Mouse (Mus musculus): ENCODE data around the gene Ly6c2. TPM values are rescaled to one million over a fixed set of nuclear protein-coding genes. Genes with fewer than 3 reads are reported as not detected.
"Not testable (repeated sequence)": the region's sequence is repeated elsewhere in the genome, so short reads cannot be mapped to it uniquely, and the experiment has no call there.

The Ly6c2 gene
- polyA plus RNA-seq (2015; fragmentation: Nextera tagmentation; extraction: Ambion mirVana) = 0.72 and 1.8 TPM in 2 replicates

- H3K4me2 ChIP-seq; H3K27ac ChIP-seq (replicated peaks); H3K4me1 ChIP-seq; H3K27me3 ChIP-seq (replicated peaks); H3K9ac ChIP-seq (replicated peaks); ATAC-seq (ENCODE audit: low FRiP score); H3K36me3 ChIP-seq; H3K4me3 ChIP-seq (replicated peaks); H3K9me3 ChIP-seq (replicated peaks): not testable (repeated sequence)
- 75% methylated on average over 1 of the region's 1 CpGs for WGBS
Observed at GRCm38 (mm10) chr15:75111861-75112630, at the start of gene Ly6c2. Gene Ly6c2 (minus strand): TSS chr15:75111970.

GRCm38 (mm10) chr15:75157646-75158045, 45.9 kb upstream of the Ly6c2 start:
- 63% methylated on average over 1 of the region's 1 CpGs for WGBS
- H3K36me3 ChIP-seq = no peaks in the 10 kb centered on the region
- H3K27me3 ChIP-seq (replicated peaks) = no peaks in the 10 kb centered on the region
- H3K4me1 ChIP-seq = no peaks in the 10 kb centered on the region
- no peak for ATAC-seq (ENCODE audit: low FRiP score)
- H3K4me2 ChIP-seq = no peak overlapping the region
- H3K9ac ChIP-seq (replicated peaks) = no peak overlapping the region
- H3K4me3 ChIP-seq (replicated peaks) = no peak overlapping the region
- no peak overlapping the region for H3K27ac ChIP-seq (replicated peaks)
- no peaks in the 10 kb centered on the region for H3K9me3 ChIP-seq (replicated peaks)

DNA sequence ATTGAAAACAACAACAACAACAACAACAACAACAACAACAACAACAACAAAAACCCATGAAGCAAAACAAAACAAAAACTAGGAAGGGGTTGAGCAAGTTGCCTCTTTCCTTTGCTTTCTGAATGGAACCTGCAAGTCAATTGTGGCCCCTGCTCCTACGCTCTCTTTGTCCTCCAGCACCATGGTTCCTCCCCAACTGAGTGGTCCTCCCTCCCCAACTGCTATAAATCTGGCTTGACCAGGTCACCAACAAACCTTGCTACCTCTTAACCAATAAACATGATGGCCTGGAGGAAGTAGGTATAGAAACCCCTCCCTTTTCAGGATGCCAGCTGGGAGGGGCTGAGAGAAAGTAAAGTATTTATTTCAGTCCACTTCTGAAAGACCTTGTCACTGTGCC, 43.2 kb upstream of the Ly6c2 start, which contains the start of gene Ly6g:
Gene Ly6g (plus strand): TSS at position 301 of the 400 bp plus-strand sequence.
- no peak within 1 kb of the TSS for H3K27ac ChIP-seq (replicated peaks)
- 88% methylated on average over 1 of the region's 1 CpGs for WGBS
- no peak for ATAC-seq (ENCODE audit: low FRiP score)
- H3K36me3 ChIP-seq = no peaks in the 10 kb centered on the region
- no peaks in the 10 kb centered on the region for H3K9me3 ChIP-seq (replicated peaks)
- H3K27me3 ChIP-seq (replicated peaks) = no peaks in the 10 kb centered on the region
- no peaks in the 10 kb centered on the region for H3K4me1 ChIP-seq
- H3K9ac ChIP-seq (replicated peaks) = no peak within 1 kb of the TSS
- H3K4me3 ChIP-seq (replicated peaks) = no peak within 1 kb of the TSS
- no peak within 1 kb of the TSS for H3K4me2 ChIP-seq

DNA sequence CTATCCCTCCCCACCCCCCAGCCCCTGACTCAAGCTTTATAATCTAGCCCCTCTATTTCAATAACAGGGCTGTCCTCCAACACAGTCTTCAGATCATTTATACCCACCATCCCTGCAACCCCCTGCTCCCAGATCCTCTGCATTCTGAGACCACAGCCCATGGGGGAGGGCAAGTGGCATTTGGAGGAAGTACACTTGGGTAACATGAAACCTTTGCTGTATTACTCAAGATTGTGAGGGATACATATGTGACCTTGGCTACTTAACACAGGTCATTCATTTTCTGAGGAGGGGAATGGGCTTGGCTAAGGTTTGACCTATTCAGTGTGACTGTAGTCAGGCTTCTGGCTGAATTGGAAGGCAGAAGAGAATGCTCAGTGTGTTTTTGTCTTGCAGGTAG, 41.3 kb upstream of the Ly6c2 start:
- Histone ChIP-seq H3K9ac (replicated peaks) (no peak overlapping the region), H3K4me1 (no peaks in the 10 kb centered on the region), H3K27ac (replicated peaks) (no peak overlapping the region), H3K27me3 (replicated peaks) (no peaks in the 10 kb centered on the region), H3K4me3 (replicated peaks) (no peak overlapping the region), H3K4me2 (no peak overlapping the region), H3K9me3 (replicated peaks) (no peaks in the 10 kb centered on the region), H3K36me3 (no peaks in the 10 kb centered on the region)
- ATAC-seq (ENCODE audit: low FRiP score) = no peak

- Histone ChIP-seq H3K36me3 (no peaks in the 10 kb centered on the region), H3K9ac (replicated peaks) (no peak overlapping the region), H3K4me1 (no peaks in the 10 kb centered on the region), H3K27ac (replicated peaks) (no peak overlapping the region), H3K9me3 (replicated peaks) (no peaks in the 10 kb centered on the region), H3K4me3 (replicated peaks) (no peak overlapping the region), H3K27me3 (replicated peaks) (no peaks in the 10 kb centered on the region), H3K4me2 (no peak overlapping the region)
- WGBS = 72% methylated on average over 3 of the region's 3 CpGs
- ATAC-seq (ENCODE audit: low FRiP score) = no peak
Observed at GRCm38 (mm10) chr15:75143735-75144134, 32.0 kb upstream of the Ly6c2 start.

DNA sequence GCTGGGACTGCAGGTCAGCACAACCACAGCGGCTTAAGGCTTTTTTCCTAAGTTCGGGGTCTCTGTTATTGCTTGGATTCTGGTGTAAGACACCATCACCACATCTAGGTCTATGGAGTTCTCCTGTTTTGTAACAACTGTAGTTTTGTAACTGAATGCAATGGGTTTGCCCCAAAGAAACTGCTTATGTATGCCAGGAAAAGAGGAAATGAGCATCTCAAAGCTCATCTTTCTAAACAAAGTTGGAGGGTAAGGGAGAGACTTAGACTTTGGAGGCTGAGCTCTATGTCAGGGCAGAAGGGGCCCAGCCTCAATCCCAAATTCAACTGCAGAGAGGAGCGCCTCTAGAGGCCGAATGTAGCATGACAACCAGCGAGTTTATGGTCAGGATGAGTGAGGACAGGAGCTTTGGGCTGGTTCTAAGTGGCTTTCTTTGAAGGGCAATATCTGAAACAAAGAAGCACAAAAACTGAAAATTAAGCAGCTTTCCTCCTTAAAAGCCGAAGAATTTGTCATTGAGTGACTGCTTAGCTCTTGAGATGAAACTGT, 30.1 kb upstream of the Ly6c2 start:
- not testable (repeated sequence) for H3K4me3 ChIP-seq (replicated peaks); H3K4me2 ChIP-seq; ATAC-seq (ENCODE audit: low FRiP score); H3K27me3 ChIP-seq (replicated peaks); H3K27ac ChIP-seq (replicated peaks); H3K4me1 ChIP-seq; H3K36me3 ChIP-seq; H3K9ac ChIP-seq (replicated peaks); H3K9me3 ChIP-seq (replicated peaks)
- 50% methylated on average over 6 of the region's 6 CpGs for WGBS

DNA sequence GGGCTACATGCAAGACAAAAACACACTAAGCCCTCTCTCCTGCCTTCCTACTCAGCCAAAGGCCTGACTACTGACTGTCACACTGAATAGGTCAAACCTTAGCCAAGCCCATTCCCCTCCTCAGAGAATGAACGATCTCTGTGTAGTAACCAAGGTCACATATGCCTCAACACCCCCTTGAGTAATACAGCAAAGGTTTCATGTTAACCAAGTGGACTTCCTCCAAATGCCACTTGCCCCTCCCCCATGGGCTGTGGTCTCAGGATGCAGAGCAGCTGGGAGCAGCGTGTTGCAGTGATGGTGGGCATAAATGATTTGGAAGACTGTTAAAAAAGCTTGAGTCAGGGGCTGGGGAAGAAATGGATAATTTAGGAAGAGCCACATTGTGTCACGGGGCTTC, 26.0 kb upstream of the Ly6c2 start:
- WGBS = 69% methylated on average over 3 of the region's 3 CpGs
- H3K4me3 ChIP-seq (replicated peaks); H3K4me2 ChIP-seq: not testable (repeated sequence)

DNA sequence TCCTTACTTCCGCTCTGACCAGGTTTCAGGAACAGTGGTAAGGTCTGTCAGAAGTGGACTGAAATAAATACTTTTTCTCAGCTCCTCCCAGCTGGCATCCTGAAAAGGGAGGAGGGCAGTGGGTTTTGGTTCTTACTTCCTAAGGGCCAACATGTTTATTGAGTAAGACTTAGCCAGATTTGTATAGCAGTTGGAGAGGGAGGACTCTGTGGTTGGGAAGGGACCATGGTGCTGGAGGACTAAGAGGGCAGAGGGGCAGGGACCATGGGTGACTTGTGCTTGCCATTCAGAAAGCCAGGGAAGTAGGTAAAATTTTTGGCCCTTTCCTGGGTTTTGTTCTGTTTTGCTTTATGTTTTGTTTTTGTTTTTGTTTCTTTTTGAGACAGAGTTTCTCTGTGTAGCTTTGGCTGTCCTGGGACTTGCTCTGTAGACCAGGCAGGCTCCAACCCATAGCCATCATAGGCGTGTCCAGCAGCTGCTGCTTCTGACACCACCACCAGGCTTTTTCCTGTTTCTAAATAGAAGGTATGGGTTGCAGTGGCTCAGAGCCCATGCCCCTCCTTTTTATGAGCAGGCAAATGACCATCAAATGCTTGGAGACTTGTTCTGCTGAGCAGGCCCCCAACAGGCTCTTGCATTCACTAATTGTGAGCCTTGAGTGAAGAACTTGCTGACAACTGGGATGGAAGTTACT, 23.5 kb upstream of the Ly6c2 start:
- H3K4me2 ChIP-seq; H3K27ac ChIP-seq (replicated peaks); H3K4me3 ChIP-seq (replicated peaks); H3K27me3 ChIP-seq (replicated peaks); H3K9me3 ChIP-seq (replicated peaks); H3K9ac ChIP-seq (replicated peaks); H3K4me1 ChIP-seq; ATAC-seq (ENCODE audit: low FRiP score); H3K36me3 ChIP-seq: not testable (repeated sequence)
- 89% methylated on average over 2 of the region's 2 CpGs for WGBS

More for the DNA sequence above, 26.0 kb upstream of the Ly6c2 start:
- H3K27ac ChIP-seq (replicated peaks); H3K9me3 ChIP-seq (replicated peaks); H3K36me3 ChIP-seq; H3K4me1 ChIP-seq; ATAC-seq (ENCODE audit: low FRiP score); H3K9ac ChIP-seq (replicated peaks); H3K27me3 ChIP-seq (replicated peaks): not testable (repeated sequence)

DNA sequence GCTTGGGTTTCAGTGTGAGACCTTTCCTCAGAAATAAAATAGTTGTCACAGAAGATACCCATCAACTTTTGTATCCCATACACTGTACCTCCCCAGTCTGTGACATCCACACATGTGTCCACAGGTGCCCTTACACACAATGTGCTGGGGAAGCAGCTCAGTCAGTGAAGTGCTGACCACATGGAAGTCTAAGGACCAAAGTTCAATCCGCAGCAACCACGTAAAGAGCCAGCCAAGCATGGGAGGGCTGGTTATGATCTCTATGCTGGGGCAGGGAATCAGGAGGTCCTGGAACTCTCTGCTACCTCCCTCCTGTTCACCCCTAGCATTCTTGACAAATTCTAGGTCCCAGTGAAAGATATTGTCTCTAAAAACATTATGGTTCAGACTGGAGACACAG, 20.6 kb upstream of the Ly6c2 start:
- H3K4me1 ChIP-seq; H3K4me2 ChIP-seq; H3K27ac ChIP-seq (replicated peaks); H3K36me3 ChIP-seq; H3K4me3 ChIP-seq (replicated peaks); H3K9me3 ChIP-seq (replicated peaks); H3K27me3 ChIP-seq (replicated peaks); ATAC-seq (ENCODE audit: low FRiP score); H3K9ac ChIP-seq (replicated peaks): not testable (repeated sequence)
- 90% methylated on average over 2 of the region's 2 CpGs for WGBS

DNA sequence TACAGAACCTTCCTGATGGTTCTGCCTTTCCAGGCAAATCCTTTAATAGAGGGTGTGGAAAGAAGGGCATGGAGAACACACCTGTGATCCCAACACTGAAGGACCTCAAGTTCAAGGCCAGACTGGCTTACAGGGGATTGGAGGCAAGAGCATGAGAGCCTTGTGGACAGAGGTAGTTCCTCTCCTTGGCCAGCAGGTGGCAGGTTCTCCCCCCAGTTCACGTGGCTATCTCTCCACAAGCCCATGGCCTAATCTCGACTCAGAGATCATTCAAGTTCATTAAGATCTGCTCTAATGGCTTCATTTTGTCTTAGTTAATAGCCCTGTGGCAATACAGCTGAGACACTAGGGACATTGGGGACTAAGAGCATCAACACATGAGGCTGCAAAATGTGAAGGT, 8.3 kb upstream of the Ly6c2 start:
- 14% methylated on average over 2 of the region's 2 CpGs for WGBS
- no peak overlapping the region for H3K4me3 ChIP-seq (replicated peaks)
- no peaks in the 10 kb centered on the region for H3K4me1 ChIP-seq
- no peak overlapping the region for H3K4me2 ChIP-seq
- no peaks in the 10 kb centered on the region for H3K9me3 ChIP-seq (replicated peaks)
- no peaks in the 10 kb centered on the region for H3K27me3 ChIP-seq (replicated peaks)
- no peaks in the 10 kb centered on the region for H3K36me3 ChIP-seq
- no peak for ATAC-seq (ENCODE audit: low FRiP score)
- no peak overlapping the region for H3K27ac ChIP-seq (replicated peaks)
- H3K9ac ChIP-seq (replicated peaks) = no peak overlapping the region

DNA sequence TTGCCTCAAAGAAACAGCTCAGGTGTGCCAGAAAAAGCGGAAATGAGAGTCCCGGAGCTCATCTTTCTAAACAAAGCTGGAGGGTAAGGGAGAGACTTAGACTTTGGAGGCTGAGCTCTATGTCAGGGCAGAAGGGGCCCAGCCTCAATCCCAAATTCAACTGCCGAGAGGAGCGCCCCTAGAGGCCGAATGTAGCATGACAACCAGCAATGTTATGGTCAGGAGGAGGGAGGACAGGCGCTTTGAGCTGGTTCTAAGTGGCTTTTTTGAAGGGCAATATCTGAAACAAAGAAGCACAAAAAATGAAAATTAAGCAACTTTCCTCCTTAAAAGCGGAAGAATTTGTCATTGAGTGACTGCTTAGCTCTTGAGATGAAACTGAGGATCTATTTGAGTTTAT, 7.0 kb upstream of the Ly6c2 start:
- H3K4me1 ChIP-seq; H3K9me3 ChIP-seq (replicated peaks); H3K36me3 ChIP-seq; H3K4me2 ChIP-seq; ATAC-seq (ENCODE audit: low FRiP score); H3K9ac ChIP-seq (replicated peaks); H3K27me3 ChIP-seq (replicated peaks); H3K4me3 ChIP-seq (replicated peaks); H3K27ac ChIP-seq (replicated peaks): not testable (repeated sequence)
- WGBS = 14% methylated on average over 5 of the region's 7 CpGs

DNA sequence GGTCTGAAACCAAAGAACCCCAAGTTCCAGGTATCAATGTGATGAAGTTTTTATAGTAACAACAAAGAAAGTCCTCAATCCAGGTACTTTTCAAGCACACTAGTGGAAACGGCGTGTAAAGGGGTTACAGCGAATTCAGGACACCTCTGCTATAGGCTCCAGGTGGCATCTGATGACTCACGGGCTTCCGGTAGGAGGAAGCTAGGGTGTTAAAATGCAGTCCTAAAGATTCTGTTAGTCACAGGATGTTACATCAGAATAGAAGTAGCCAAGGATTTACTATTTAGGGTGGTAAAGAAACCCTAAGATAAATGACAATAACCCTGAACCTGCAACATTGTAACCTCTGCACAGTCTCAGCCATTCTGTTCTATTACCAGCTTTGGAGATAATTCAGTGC, 5.7 kb upstream of the Ly6c2 start:
- not testable (repeated sequence) for H3K36me3 ChIP-seq; H3K4me3 ChIP-seq (replicated peaks); H3K27me3 ChIP-seq (replicated peaks); H3K4me1 ChIP-seq; H3K9me3 ChIP-seq (replicated peaks); H3K27ac ChIP-seq (replicated peaks); H3K4me2 ChIP-seq; ATAC-seq (ENCODE audit: low FRiP score); H3K9ac ChIP-seq (replicated peaks)
- WGBS = 92% methylated on average over 5 of the region's 5 CpGs

All from neural tube, embryonic 15.5 days (tissue).